Mouse (Mus musculus) left cerebral cortex, postnatal 14 days (tissue): Measurements from ENCODE around the gene Crtac1. TPM values are rescaled to one million over a fixed set of nuclear protein-coding genes. Genes with fewer than 3 reads are reported as not detected.

Source experiments
- DNase-seq, 2 experiments: peaks; one replicate each; pipeline ENCODE4 v3.0.0; 2021 to 2022; ENCODE audit warnings: low spot score in 2 of 2, mixed read lengths in 1 of 2
- intact Hi-C: fragments of 180-260 bp; cut with DNase I; formaldehyde crosslinking; loops from one replicate; pipeline ENCODE4 v1.15.1; 2025
- microRNA-seq, 2 experiments: library from miRNA; unstranded; fragments of <30 nt; microRNA quantifications; one replicate each; pipeline ENCODE4 v1.2.0; 2022
- total RNA-seq, 2 experiments: library from RNA; stranded (reverse); gene quantifications; 2 replicates each; pipeline ENCODE4 v1.2.3; 2021

The Crtac1 gene
- total RNA-seq, 2 experiments from 2014 or later, result 77.3 to 88.9 TPM

DNA sequence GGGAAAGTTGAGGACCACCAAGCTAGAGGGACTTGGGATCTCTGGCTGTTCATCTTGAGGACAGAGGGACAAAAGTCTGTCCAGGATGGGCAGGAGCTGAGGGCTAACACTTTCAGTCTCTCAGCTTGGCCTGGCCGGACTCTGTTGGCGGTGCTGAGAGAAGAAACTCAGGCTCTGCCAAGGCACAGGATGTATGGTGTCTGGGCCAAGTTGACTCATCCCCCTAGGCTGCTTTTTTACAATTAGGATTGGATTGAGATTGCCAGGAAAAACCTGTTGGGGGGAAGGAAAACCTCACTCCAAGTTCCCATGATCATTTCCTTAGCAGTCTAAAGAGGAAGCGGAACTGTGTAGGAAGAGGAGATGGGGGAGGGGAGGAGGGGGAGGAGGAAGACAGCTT lies 173.6 kb downstream of the Crtac1 start:
- no peak for DNase-seq
- intact Hi-C loops, result loop anchor here (5.0 kb wide), 1 partner anchor 41 kb away; no protein-coding TSS in a partner anchor

DNA sequence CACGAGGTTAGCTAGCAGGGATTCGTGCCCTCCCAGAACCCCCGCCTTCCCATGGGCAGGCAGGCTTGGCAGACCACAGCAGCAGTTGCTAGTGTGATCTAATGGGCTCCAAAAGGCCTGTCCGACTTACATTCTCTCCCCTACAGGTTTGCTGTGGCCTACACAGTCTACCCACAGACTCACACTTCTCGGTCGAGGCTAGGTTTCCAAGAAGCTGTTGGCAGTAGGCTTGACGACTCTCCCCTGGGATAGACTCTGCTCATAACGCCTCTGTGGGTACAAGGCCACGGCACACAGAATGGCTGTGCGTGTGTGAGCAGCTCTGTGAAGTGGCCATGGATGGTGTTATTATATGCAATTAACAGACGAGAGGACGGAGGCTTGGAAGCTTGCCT lies 174.3 kb downstream of the Crtac1 start:
- no peak for DNase-seq
- intact Hi-C loops, result loop anchor here (5.0 kb wide), 1 partner anchor 40 kb away; no protein-coding TSS in a partner anchor

DNA sequence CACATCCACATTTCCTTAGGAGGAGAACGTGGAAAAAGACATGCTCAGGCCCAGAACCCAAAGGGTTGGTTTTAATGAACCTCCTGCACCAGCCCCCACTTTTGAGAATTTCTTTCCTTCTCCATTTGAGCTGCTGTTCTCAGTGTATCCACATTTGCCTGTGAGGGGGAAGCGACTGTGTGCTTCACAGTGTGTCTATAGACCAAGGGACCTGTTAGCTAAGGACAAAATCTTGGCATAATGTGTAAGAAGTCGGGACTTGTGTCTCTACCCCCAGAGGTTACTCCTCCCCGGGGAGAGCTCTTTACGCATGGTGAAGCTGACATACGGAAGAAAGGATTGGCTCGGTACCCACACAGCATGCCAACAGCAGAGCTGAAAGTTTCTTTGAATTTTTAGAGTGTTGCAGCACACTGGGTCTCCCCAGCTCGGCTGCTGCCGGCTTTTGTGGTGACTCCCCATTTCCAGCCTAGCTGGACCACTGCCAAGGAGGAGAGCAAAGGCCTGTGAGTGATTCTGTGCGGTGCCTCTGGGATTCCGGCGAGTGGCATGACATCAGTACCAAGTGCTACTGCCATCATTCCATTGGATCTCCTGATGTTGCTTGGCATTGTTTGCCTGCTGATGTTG lies 174.9 kb downstream of the Crtac1 start:
- peak; percentile 53 to 67 for DNase-seq
- intact Hi-C loops, result loop anchor here (5.0 kb wide), 1 partner anchor 39 kb away; no protein-coding TSS in a partner anchor

DNA sequence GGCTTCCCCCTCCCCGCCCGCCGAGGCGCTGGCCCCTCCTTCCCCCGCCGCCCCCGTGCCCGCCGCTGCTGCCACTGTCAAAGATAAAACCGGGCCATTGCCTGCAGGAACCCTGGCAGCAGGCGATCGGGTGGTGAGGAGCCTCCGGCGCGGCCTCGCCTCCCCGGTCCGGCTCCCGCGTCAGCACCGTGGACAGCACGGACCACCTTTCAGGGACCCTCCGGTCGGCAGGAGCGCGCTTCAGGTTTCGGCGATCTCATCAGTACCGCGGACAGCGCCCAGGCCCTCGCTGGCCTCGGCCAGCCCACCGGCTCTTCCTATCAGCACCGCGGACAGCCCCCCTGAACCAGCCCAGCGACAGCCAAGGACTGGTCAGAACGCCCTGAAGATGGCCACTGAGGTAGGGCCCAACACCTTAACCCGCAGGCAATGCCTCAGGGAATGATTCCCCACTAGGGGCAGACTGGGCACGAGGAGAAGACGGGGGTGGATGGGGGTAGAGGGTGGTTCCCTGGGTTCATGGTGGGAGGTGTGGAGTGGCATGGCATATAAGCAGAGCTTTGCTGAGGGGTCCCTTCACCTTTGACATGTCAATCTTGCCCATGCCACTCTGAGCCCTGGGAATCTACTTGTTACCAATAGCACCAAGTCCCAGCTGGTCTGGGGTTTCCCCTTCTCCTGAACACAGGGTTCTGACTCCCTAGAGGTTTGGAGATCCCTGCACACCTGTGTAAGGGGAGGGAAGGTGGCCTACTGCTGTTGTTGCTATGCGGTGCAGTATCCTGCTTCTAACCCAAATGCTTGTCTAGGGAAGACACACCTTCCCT lies 175.6 kb downstream of the Crtac1 start:
- intact Hi-C loops, result loop anchor here (5.0 kb wide), 1 partner anchor 39 kb away; no protein-coding TSS in a partner anchor
- DNase-seq, result peak in 1 of 2 experiments; percentile 55

DNA sequence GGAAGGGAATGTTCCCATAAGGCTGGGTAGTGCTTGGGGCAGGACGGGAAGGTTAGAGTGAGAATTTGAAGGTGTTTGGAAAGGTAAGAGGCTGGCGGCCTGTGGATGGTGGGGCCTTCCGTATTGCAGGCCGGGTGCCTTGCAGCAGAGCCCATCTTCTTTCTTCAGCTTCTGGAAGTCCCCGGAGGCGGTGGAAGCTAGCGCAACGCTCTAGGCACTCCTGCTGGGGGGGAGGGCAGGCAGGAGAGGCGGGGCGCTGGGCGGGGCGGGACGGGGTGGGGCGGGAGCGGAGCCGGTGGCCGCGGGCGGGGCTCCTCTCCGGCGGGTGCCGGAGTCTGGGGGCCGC lies 176.2 kb downstream of the Crtac1 start:
- peak; percentile 66 to 71 for DNase-seq
- intact Hi-C loops, result loop anchor here (5.0 kb wide), 1 partner anchor 38 kb away; no protein-coding TSS in a partner anchor

DNA sequence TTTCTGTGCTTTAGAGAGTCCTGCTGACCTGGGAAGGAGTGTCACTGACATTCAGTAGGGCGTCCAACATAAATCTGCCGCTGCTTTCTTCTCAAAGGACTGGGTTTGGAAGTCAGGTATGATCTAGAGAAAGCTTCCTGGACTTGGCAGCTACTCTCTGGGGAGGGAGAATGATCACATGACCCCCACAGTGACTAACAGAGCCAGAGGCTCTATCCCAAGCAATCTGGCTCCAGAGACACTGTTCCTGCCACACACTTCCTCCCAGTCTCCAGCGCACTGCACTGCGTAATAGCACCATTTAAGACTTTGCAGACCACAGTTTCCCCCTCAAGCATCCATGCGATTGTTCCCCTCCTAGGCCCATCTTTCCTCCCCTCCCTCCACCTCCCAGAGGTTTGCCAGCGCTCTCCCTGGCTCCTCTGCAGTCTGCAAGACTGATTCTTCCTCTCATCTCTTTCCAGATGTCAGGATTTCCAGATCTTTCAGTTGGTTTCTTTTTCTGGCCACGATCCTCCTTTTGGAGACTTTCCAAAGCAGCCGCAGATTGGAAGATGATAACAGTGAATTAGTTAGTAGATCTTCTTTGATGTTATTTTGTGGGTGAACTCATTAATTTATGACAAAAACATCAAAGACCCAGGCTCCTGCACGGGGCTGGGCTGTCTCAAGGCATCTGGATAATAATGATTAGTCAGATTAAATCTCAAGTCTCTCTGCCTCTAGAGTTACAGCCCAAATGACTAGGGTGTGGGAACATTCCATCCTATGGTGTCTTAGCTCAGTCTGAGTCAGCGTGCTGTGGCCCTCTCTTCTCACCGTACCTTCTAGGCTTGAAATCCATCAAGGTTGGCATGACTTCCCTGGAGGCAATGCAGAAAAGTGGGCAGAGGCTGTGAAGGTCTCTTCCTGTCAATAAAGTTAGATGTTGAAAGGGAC lies 181.3 kb downstream of the Crtac1 start:
- no peak for DNase-seq
- intact Hi-C loops, result no loop called here

DNA sequence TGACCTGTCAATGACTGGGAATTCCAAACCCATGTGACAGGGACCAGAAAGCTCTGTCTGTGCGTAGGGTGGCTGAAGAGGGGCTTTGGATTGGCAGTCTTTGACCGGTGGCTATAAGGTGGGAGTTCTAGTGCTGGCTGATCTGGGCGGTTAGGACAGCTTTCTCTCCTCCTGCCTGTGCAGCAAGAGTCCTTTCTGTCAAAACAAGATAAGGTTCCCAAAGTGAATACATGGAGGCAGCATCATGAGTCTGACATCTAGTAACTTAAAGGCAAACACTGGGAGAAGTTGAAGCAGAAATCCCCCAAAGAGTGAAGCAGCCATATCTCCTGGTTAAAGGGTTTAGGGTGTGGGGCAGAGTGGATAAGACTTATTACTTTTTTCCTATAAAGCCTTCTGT lies 184.1 kb downstream of the Crtac1 start, which contains the start of gene Golga7b:
Gene Golga7b, plus strand, starts transcription at position 56 of the 400 bp plus-strand sequence.
- intact Hi-C loops, result no loop called here
- no peak for DNase-seq

DNA sequence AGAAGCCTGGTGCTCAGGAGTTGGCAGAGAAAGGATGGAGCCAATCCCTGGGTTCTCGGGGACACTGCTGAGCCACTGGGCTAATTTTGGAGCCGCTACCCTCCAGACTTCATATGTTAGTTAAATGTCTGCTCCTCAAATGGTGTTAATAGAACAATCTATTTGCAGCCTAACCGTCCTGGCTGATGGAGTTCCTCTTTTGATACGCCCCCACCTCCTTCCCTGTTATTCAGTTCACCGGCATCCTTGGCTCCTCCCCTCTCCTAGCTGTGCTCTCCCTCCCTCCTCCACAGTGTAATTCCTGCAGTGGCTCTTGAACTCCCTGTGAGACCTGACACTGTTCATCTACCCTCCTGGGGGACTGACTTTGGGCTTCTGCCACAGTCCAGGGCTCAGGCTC lies 185.0 kb downstream of the Crtac1 start:
- intact Hi-C loops, result no loop called here
- DNase-seq, result no peak

DNA sequence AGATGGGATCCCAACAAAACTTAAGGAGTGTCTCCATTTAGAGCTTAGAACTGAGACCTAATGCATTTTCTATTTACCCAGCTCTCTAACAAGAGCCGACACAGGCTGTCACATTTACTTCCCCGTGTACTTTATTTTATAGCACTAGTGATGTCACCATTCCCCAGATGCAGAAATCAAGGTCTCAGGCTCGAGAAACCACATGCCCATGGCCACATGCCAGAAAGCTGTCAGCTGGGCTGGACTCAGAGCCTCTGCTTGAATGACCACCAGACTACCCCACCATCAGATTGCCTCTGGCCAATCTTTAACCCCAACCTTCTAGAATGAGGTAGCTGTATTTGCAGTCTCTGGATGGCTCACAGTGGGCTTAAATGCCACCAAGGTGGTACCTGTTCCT lies 188.2 kb downstream of the Crtac1 start:
- intact Hi-C loops, result no loop called here
- no peak for DNase-seq

DNA sequence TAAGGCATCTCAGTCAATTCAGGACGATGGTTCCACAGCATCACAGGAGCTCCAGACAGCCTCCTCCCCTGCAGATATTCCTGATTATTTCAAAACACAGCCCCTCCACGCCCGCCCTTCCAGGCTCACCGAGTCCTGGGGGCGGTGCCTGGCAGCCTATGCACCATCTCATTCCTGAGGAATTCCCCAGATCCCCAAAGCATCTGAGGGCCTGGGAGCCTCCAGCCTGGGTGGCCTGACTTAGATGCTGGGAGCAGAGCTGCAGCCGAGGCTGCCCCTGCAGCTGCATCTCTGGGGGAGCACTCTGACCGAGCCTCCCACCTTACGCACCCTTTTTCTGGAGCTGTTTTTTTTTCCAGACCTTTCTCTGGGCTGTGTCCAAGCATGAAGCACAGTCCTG lies 190.7 kb downstream of the Crtac1 start:
- no peak for DNase-seq

DNA sequence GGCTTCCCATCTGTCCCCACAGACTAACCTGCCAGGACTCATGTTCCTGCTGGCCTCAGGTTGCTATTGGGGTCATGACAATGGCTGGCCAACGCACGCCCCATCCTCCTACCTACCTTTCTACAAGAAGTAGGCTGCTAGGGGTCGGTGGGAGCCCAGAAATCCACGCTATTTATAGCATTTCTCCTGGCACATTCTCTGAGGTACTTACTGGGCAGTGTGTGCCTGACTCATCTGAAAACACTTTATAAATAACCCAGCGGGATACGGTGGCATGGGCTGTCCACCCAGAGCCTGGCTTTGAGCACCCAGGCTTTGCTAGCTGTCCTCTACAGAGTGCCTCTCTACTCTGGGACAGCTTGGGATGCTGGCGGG lies 193.3 kb downstream of the Crtac1 start:
- DNase-seq, result no peak
- intact Hi-C loops, result no loop called here

More for the DNA sequence above, 190.7 kb downstream of the Crtac1 start:
- intact Hi-C loops, result no loop called here

DNA sequence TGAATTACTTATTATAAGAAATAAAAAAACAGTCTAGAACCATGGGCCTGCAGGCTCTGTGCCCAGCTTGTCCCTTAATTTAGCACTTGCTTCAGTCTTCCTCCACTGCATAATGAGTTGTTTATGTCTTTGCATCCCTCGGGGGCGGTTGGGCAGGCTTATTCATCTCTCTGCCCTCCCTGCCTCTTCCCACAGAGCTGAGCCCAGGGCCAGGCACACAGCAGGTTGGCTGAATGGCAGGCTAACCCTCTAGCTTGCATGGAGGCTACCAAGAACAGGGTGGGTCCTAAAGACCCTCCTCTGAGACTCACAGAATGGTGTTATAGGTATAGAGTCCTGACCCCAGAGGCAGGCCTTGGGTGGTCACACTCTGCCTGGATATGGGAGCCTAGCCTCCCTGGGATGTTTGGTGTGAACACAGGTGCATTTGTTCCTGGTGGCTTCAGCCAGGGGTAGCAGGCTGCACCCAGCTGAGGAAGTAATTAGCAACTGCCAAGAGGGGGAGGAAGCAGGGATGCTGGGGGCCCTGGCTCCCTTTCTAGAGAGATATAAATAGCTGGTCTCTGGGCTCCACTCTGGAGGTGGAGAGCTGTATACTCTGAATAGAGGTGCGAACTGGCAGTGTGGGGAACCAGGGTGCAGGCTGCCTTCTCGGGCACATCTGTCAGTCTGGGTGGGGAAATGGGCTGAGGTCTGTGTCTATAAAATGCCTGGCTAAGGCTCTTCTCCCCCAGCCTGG lies 193.8 kb downstream of the Crtac1 start:
- intact Hi-C loops, result no loop called here
- peak in 1 of 2 experiments; percentile 59 for DNase-seq

Small RNA genes within 50 kb of the gene (microRNA-seq; reads per million reads assigned to microRNA genes)
- gene Gm26339 (0 reads per million in 2 experiments), gene Mir3085 (21.4 to 24.9 reads per million in 2 experiments)

Other genes with a start within 250 kb of the Crtac1 start
- gene Sfrp5, start 229.5 kb downstream of the Crtac1 start, total RNA-seq, result under 1 TPM; 0.31 to 0.80 TPM
- 100 to 1,000 TPM; 131 to 146 TPM for gene Golga7b, start 184.2 kb downstream of the Crtac1 start, total RNA-seq
- 10 to 100 TPM; 14.1 to 15.1 TPM for gene R3hcc1l, start 87.0 kb upstream of the Crtac1 start, total RNA-seq
- gene Loxl4, start 181.0 kb upstream of the Crtac1 start, total RNA-seq, result under 1 TPM in 1 of 2 experiments, not detected in 1; 0.30 TPM